Mouse (Mus musculus): ENCODE data around the gene Maml2.

DNA sequence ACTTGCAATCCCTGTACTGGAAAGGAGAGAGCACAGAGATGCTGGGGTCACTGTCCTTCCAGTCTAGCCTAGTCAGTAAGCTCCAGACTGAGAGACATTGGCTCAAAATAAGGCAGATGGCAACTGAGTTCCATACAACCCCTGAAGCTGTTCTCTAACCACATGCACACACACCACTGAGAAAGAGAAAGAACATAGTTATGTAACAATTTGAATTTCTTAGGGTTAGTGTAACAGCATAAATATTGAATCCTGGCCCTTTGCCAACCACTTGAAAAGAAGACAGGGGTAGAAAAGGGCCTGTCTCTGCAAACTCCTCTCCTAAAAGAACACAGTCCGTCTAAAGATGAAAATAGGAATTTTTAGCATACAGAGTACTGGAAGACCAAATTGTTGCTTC lies 161.6 kb downstream of the Maml2 start:
- no peak for TF ChIP-seq CTCF (IDR thresholded peaks at IDR 0.05; ENCODE audit: low read depth)
- no peak for TF ChIP-seq EP300 (IDR thresholded peaks at IDR 0.05; ENCODE audit: low read depth)
